Mouse (Mus musculus) neutrophil, adult 5-6 weeks (primary cell): Measurements from ENCODE around the gene Uba1. TPM values are rescaled to one million over a fixed set of nuclear protein-coding genes. Genes with fewer than 3 reads are reported as not detected.
A peak's percentile ranks its signal among the peaks of the same experiment; 100 is the strongest.

Experiments used
- ATAC-seq: fragments of 151-379, 151-347 bp; 2 replicates; pipeline ENCODE4 v1.8.0; 2017; ENCODE audit warnings: mild to moderate bottlenecking, moderate TSS enrichment; ENCODE audit not compliant: insufficient number of reproducible peaks, poor library complexity, low FRiP score, severe bottlenecking; ENCODE audit errors: extremely low read depth
- total RNA-seq: library from RNA; stranded (forward); fragments of 200-1000 nt; gene quantifications from 2 replicates; pipeline ENCODE4 v1.2.3, GENCODE M21; 2017

Gene Uba1
- 152 and 177 TPM in 2 replicates for total RNA-seq

DNA sequence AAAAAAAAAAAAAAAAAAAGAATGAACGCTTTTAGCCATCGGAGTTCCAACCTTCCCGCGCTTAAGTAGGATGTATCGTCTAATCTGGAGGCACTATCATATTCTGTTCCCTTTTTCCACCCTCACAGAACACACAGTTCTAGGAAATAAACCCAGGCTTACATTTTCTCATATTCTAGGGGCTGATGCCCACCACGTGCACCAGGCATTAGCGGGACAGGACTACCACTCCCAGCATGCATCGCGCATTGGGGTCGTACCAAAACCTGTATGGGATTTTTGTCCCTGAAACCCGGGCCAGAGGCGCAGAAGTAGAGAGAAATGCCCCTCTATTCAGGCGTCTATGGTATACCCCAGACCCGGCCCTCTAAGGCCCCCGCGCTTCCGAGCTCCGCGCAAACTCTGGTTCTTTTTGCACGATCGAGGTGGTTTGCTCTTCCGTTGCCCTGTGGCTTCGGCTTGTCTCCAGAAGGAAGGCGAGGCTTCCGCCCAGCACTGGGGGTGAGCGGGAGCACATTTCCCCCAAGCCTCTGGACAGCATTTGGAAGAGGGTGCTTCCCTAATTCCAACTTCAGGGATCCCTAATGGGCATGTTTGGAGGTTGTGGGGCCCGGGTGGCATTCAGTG lies at the start of gene Uba1:
Gene Uba1 (plus strand): TSS at position 301 of the 627 bp plus-strand sequence.
- ATAC-seq = peak; percentile 78

DNA sequence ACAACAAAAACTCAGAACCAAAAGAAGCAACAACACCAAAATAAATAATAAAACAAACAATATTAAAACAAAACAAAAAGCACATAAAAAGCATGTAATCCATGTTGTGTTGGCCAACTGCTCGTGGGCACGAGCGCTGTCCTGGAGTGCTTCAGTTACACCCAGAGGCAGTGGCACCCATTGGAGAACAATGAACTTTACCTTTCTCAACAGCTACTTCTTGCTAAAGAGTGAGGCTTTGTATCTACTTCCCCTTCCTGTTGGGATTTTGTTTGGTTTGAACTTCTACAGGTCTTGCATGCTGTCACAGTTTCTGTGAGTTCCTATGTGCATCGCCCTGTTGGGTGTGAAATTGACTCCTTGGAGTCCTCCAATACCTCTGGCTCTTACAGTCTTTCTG lies 49.6 kb upstream of the Uba1 start:
- ATAC-seq = no peak

DNA sequence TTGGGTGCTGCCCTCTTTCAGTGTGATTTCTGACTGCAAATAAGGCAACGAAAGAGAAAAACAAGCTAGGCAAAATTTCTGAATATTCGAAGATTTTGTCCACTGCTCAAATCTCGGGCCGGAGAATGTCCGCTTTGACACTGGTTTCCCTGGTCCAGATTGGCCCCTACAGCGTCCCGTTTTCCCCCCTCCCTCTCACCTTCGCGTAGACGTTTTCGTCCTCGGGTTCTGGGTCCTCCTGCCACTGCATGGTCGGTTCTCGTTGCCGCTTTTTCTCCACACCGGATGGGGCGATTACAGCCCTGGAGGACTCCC lies 41.3 kb upstream of the Uba1 start:
- no peak for ATAC-seq

DNA sequence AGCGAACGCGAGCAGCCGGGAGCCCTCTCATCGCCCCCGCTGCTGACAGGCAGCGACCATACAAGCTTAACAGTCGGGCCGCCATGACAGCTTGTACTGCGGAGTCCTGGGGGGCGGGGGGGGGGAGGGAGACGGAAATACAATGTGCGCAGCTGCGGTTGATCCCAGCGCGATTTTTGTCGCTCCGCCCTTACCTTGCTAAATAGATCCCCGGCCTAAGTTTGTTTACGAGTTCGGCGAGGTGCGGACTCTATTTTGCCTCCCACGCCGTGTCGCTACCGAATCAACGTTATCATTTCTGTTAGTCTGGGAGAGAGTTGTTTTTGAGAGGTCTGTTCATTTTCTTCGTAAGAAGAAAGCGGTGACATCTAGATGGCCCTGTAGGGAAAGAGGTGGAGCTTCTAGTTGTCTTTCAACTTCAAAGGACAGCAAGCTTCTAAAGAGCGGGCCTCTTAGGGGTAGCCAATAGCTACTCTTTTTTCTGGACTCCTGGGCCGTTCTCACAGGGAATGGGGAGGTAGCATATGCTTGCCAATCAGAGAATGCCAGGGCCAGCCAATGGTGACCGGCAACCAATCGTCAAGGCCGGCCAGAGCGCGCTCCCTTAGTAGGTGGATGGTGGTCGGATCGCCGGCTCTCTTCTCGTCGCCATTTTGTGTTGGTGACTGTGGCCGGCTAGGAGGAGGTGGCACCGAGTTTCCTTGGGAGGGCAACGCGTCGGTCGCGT lies 40.8 kb upstream of the Uba1 start, which contains the start of the genes Rbm10 and Ndufb11:
Gene Rbm10 (plus strand): TSS at position 328 of the 727 bp plus-strand sequence.
Gene Ndufb11 (minus strand): TSS at position 444 of the 727 bp plus-strand sequence.
- peak; percentile 96 for ATAC-seq

DNA sequence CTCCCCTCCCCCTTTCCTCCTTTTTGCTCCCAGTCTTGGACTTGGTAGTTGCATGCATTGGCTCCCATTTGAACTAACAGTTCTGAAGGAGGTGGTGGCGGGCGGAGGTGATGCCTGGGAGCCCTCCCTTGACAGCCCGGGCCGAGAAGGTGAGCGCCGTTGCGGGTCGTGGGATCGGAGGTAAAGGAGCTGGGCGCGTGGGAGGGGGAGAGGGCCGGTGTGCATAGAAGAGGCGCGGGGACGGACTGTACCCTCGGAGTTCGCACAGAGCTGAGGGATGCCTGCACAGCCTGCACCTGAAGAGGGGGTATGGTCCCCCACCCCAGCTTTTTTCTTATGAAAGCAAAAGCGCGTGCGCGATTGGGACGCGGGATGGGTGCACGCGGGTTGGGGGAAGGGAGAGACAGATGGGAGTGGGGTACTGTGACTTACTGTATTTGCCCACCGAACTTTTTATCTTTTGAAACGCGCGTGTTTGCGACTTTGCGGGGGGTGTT lies 40.2 kb upstream of the Uba1 start:
- ATAC-seq = 0 out of 2 replicates have a peak, but pooled peaks have one; percentile 10

DNA sequence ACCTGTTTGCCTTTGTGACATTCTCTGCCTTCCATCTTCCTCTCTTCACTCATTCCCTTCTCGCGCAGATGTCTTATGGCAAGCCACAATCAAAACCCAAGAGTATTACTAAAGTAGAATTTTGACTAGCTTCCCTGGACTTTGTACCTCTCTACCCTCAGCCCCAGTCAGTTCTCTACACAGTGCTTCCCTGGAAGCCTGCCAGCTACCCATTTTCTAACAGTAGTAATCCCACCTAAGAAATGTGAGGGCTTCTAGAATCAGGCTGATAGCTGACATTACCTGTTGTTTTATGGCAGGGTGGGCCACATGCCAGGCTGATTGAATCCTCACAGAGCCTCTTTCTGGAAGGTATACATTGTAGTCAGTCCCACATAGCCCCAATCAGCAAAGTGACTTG lies 20.0 kb upstream of the Uba1 start:
- ATAC-seq = no peak

DNA sequence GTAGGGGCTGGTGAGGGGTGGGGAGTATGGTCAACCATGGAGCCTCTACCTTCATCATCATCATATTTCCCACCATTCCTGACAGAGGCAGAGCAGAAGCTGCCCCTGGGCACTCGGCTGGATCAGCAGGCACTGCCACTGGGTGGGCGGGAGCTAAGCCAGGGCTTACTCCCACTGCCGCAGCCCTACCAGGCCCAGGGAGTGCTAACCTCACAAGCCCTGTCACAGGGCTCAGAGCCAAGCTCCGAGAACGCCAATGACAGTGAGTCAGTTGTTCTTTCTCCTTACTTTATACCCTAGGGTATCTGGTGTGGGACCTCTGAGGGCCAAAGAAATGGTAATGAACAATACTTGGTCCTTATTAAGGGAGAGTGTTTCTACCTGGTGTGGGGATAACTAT lies 13.3 kb upstream of the Uba1 start:
- no peak for ATAC-seq

DNA sequence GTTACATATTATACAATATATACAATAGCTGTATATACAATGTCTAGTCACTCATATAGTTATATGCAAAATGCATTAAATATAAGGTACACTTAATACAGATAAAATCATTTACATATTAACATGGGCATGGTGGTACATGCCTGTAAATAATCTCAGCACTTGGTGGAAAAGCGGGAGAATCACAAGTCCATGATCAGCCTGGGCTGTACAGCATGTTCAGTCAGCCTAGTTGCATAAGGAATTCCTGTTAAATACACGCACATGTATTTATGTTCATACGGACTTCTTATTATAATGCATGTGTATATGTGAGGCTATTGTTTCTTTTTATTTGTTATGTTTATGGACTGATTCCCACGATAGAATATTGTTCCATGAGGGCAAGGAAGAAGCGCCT lies 533 bp upstream of the Uba1 start:
- no peak for ATAC-seq

DNA sequence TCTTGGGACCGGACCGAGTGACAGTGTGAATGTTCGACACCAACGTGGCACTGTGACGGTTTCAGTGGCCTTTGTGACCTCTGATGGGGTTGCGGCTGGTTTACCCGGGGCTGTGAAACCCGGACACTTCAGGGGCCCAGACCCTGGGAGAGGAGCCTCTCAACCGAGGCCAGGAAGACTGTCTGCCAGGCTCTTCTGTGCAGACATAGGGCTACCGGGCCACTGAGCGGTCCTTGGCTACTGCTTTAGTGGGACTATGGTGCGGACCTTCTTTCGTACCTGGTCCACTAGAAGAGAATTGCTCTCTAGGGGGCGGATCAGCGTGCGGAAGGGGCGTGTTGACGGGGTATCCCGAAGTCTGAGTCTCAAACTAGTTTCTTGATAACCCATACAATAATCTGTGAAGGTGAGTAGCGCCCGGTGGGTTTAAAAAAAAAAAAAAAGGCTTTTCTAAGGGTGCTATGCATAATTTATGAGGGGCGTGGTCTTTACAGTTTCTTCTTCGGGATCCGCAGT lies 823 bp downstream of the Uba1 start:
- ATAC-seq = no peak

DNA sequence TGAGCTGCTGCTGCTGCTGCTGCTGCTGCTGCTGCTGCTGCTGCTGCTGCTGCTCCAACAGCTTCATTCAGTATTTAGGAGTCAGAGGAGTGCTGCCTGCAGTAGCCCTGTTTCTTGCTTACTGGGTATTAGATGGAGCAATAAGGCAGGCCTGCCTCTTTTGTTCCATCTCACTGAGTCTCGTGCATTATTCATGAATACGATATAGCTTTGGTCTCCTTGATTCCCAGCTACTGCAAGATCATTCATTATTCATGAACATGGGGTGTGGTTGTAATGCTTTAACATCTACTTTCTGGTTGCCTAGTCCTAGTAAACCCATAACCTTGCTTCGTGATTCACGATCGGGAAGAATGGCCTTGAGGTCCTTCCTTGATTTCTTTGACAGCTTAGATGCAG lies 4.2 kb downstream of the Uba1 start:
- no peak for ATAC-seq

DNA sequence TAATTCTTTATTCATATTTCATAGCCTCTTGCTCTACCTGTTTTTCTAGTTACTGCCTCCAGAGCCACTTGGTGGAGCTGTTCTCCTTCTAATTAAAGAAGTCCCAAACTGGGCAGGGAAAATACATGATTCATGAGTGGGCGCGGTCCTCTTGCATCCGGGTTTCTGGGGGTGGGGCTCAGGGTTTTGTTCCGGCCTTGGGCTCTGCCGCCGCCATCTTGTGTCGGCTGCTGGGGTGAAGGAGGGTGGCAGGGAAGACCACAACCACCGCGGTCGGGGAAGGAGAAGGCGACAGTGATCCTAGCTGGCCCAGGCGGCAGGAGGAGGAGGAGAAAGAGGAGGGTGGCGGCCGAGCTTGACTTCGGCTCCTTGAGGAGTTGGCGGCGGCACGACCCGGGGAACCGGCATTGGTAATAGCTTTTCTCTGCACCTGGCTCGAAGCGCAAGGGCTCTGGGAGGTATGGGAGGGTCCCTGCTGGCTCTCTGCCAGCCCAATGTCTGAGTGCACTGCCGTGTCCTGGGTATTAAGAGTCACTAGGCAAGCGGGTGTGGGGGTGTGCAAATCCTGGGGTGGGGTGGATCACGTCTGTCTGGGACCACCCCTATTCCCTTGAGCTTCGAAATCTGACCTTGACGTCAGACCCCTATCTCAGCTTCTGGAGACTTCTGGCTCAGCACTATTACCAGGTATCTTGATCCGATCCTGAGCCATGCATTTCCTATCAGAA lies 4.8 kb downstream of the Uba1 start:
- ATAC-seq = peak; percentile 88

DNA sequence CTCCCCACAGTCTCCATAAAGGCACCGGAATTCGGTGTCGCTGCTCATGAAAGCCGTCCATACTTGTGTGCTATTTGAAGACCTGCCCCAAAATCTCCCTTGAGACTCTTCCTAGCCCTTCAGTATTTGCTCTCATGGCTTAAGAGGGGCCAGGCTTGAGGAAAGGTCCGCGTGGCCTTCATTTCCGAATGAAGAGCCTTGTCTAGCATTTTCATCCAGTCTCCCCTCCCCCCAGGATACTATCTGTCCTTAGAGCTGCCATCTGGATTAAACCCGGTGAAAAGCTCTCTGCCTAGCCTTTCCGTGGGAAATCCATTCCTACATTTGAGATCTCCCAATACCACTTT lies 5.3 kb downstream of the Uba1 start:
- no peak for ATAC-seq

DNA sequence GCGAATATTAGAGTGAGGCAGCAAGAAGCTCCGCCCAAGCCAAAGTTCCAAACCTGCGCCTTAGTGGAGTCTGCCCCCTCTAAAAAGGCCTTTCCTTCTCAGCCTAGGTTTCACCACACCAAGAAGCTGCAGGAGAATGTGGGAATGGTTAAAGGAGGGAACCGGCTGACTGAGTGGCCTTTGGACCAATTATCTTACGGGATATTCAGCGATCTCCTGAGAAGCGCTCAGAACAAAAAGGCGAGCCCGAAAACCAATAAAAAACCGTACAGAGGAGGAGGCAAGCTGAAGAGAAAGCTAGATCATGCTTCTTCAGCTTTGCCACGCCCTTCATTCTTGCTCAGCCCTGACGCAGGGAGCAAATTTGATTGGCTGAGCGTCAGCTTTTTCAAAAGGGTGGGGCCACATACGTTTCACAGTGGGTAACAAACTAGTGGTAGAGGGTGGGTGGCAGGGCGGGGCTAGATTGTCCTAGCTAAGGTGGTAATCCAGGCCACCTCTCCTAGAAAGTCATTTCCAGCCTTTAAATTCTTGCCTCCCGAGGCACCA lies 29.5 kb downstream of the Uba1 start, which contains the start of gene Cdk16:
Gene Cdk16 (plus strand): TSS at position 436 of the 549 bp plus-strand sequence.
- peak; percentile 93 for ATAC-seq

DNA sequence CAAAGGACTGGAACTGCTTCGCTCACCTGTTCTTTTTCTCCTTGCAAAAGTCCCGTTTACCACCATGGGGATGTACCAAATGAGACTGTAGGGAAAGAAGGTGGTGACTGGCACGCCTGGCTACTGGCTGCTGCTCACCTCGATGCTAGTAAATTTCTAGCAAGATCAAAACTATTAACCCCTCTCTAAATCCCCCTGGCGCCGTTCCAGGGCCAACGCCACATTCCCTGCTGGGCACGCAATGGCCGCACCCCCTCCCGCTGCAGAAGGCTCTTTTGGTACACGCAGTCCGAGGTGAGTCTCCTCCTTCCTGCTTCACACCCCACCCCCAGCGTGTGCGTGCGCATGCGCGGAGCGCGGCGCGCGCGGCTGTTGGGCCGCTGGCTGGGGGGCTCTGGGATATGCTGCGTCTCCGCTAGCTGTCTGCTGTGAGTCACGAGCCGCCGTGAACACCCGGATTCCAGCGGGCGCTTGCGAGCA lies 30.0 kb downstream of the Uba1 start:
- ATAC-seq = peak; percentile 73

DNA sequence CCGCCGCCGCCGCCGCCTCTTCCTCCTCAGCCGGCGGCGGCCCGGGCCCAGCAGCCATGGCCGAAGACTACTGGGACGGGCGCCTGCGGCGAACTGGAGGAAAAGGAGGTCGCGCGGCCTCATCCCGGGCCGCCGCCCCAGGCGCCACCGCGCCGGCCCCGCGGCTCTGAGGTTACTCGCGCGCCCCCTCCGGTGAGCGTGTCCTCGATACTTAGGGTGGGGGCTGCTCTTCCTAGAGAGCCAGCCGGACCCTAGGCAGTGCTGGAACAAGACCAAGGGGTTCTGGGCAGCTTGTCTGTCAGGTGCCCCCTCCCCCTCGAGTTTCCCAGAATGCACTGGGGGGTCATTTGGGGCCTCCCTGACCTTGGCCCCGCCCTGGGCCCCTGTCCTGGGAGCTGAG lies 30.5 kb downstream of the Uba1 start:
- no peak for ATAC-seq

DNA sequence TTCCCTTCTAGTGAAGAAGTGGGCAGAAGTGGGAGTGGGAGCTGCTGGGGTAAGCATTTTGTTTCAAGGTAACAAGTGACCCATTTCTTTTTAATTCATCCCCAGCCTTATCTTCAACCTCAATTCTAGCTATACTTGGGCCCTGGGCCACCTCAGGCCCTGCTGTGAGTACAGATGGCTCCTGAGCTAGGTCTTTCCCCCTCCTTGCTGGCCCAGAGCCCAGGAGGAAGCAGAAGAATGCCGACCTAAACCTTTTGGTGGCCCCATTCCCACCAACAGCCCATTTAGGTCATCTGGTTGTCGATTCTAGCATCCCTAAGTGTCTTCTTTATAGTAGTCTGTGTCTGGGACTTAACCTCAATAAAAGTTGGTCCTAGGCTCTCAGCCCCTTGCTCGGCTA lies 33.4 kb downstream of the Uba1 start:
- no peak for ATAC-seq

DNA sequence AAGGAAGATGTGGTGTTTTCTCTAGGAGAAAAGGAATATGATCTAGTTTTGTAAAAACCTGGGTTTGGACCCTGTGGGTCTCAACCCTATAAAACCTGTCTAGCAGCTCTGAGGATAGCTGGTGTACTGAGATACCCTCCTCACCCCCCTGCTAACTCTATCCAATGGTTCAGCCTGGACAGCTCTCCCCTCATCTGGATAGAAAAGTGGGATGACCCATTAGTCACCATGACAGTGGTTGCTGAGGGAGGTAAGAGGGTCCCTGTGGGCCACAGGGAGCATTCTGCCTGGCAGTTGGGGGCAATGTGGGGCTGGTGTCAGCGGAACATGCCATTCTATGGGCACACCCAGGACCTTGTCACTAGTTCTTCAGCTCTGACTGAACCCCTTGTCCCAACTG lies 34.5 kb downstream of the Uba1 start:
- no peak for ATAC-seq

DNA sequence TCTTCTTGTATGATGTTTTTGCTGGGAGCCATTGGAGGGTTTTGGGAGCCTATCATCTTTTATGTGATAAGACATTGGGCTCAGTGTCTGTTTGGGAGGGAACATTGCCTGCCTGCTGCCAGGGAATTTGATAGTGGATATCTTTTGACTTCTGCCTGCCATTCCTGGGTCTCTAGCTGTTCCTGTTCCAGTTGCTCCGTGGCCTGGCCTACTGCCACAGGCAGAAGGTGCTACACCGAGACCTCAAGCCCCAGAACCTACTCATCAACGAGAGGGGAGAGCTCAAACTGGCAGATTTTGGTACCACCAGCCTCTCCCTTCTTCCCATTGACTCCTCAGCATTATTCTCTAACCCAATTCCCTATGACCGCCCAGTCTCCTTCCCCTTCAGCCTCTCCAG lies 37.7 kb downstream of the Uba1 start:
- no peak for ATAC-seq

DNA sequence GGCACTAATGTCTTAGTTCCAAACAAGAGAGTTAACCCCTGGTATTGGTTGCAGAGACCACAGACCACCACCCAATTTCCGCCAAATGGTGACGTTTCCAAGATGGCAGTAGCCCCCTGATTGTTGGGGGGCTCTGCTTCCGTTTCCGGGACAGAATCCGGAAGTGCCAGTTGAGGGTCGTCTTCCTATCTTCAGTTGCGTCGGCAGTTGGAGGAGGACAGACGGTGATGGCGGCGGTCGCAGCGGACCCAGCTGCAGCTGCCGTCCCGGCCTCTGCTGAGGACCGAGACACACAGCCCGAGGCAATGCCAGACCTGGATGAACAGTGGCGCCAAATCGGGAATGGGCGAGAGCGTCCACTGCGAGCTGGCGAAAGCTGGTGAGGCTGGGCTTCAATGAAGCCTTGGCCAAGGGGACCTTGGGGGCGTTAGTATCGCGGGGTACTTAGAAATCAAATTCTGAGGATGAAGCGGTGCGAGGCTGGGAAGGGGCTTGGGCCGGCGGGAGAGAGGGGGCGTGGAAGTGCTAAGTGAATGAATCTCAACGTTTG lies 45.7 kb downstream of the Uba1 start, which contains the start of gene Usp11:
Gene Usp11 (plus strand): TSS at position 166 of the 550 bp plus-strand sequence.
- no peak for ATAC-seq
